Mouse (Mus musculus) olfactory bulb, adult 2 months (tissue): ENCODE measurements around the gene Mrpl53. TPM values are rescaled to one million over a fixed set of nuclear protein-coding genes. Genes with fewer than 3 reads are reported as not detected.

ENCODE experiments used
- H3K27ac ChIP-seq: fragments of 200-500 bp; 2 replicates; pipeline ENCODE4 v1.5.1; 2012; ENCODE audit warnings: low read depth, low read length; ENCODE audit not compliant: insufficient read depth
- H3K4me1 ChIP-seq: fragments of 200-500 bp; 2 replicates; pipeline ENCODE4 v1.6.1; 2012; ENCODE audit warnings: low read length; ENCODE audit not compliant: control insufficient read depth, insufficient read depth
- H3K4me3 ChIP-seq: fragments of 200-500 bp; 2 replicates; pipeline ENCODE4 v1.5.1; 2012; ENCODE audit warnings: mild to moderate bottlenecking, low read depth, low read length, moderate library complexity; ENCODE audit not compliant: insufficient read depth
- CTCF ChIP-seq: fragments of 200-500 bp; IDR thresholded peaks from 2 replicates; pipeline ENCODE4 v1.5.1; 2012; ENCODE audit warnings: low read depth, mild to moderate bottlenecking, low read length, moderate library complexity; ENCODE audit not compliant: insufficient read depth
- POLR2A ChIP-seq: fragments of 200-500 bp; IDR thresholded peaks from 2 replicates; pipeline ENCODE4 v1.6.1; 2012; ENCODE audit warnings: mild to moderate bottlenecking, low read depth, low read length, moderate library complexity; ENCODE audit not compliant: insufficient read depth
- WGBS: fragments of 180-500 bp; shearing (Covaris S2); methylation state at CpG from one replicate; pipeline ENCODE4 v1.1.7; 2018; 5-methylcytosine and 5-hydroxymethylcytosine counted together
- polyA plus RNA-seq: library from polyadenylated mRNA; stranded (reverse); fragments of >200 nt; gene quantifications from 2 replicates; pipeline ENCODE4 v1.2.4, GENCODE M21; 2012; ENCODE audit warnings: low replicate concordance; ENCODE audit not compliant: missing spikeins, insufficient read depth, insufficient read length

Gene Mrpl53
- polyA plus RNA-seq, 1 experiment, result not detected

- no peak overlapping the region for H3K27ac ChIP-seq
- 35% methylated on average over 13 of the region's 13 CpGs for WGBS
- peaks cover 18% of the 10 kb centered on the region for H3K4me1 ChIP-seq
- H3K4me3 ChIP-seq, result no peak overlapping the region
- no peak for TF ChIP-seq CTCF
- TF ChIP-seq POLR2A, result no peak
These were observed 1.1 kb upstream of the Mrpl53 start for GRCm38 (mm10) chr6:83107566-83108400.

- 83% methylated on average over 4 of the region's 4 CpGs for WGBS
- Histone ChIP-seq H3K27ac (no peak overlapping the region), H3K4me1 (peaks cover 15% of the 10 kb centered on the region), H3K4me3 (no peak overlapping the region)
- TF ChIP-seq POLR2A (no peak), CTCF (no peak)
These were observed 2.8 kb downstream of the Mrpl53 start for GRCm38 (mm10) chr6:83111510-83112136.

- Histone ChIP-seq H3K27ac (no peak within 1 kb of the TSS), H3K4me3 (peak within 1 kb of the TSS; percentile 78), H3K4me1 (peaks cover 16% of the 10 kb centered on the region)
- no peak for TF ChIP-seq CTCF
- peak; percentile 88 for TF ChIP-seq POLR2A
- WGBS, result 1% methylated on average over 57 of the region's 58 CpGs
These were observed 6.3 kb downstream of the Mrpl53 start, which contains the start of gene Mogs for GRCm38 (mm10) chr6:83115011-83115671. Mogs (plus strand) TSS chr6:83115496.

GRCm38 (mm10) chr6:83115682-83116372 is 7.0 kb downstream of the Mrpl53 start:
- Histone ChIP-seq H3K4me1 (peaks cover 20% of the 10 kb centered on the region), H3K4me3 (peak overlapping the region; percentile 78), H3K27ac (no peak overlapping the region)
- WGBS, result under 1% methylated on average over 40 of the region's 48 CpGs
- TF ChIP-seq POLR2A (no peak), CTCF (no peak)

- peak overlapping the region; percentile 78; the same call in 1 of the 2 replicates for H3K4me3 ChIP-seq
- H3K27ac ChIP-seq, result no peak overlapping the region
- peaks cover 20% of the 10 kb centered on the region for H3K4me1 ChIP-seq
- WGBS, result 79% methylated on average over 11 of the region's 11 CpGs
- TF ChIP-seq POLR2A (no peak), CTCF (no peak)
These were observed 7.7 kb downstream of the Mrpl53 start for GRCm38 (mm10) chr6:83116373-83117164.

GRCm38 (mm10) chr6:83117165-83117438 is 8.3 kb downstream of the Mrpl53 start:
- 73% methylated on average over 4 of the region's 4 CpGs for WGBS

GRCm38 (mm10) chr6:83117616-83118015 is 8.8 kb downstream of the Mrpl53 start:
- 91% methylated on average over 13 of the region's 13 CpGs for WGBS
- Histone ChIP-seq H3K4me1 (peaks cover 24% of the 10 kb centered on the region), H3K27ac (no peak overlapping the region), H3K4me3 (no peak overlapping the region)
- no peak for TF ChIP-seq POLR2A
- no peak for TF ChIP-seq CTCF

More at GRCm38 (mm10) chr6:83117165-83117438, 8.3 kb downstream of the Mrpl53 start:
- H3K4me1 ChIP-seq, result peaks cover 22% of the 10 kb centered on the region
- H3K4me3 ChIP-seq, result no peak overlapping the region
- TF ChIP-seq POLR2A (no peak), CTCF (no peak)
- H3K27ac ChIP-seq, result no peak overlapping the region

GRCm38 (mm10) chr6:83118369-83118768 is 9.5 kb downstream of the Mrpl53 start:
- 76% methylated on average over 11 of the region's 11 CpGs for WGBS
- no peak overlapping the region for H3K27ac ChIP-seq
- peaks cover 27% of the 10 kb centered on the region for H3K4me1 ChIP-seq
- TF ChIP-seq POLR2A, result no peak
- H3K4me3 ChIP-seq, result no peak overlapping the region
